Mouse (Mus musculus) kidney, postnatal 0 days (tissue): Measurements from ENCODE around the gene Zfp53. TPM values are rescaled to one million over a fixed set of nuclear protein-coding genes. Genes with fewer than 3 reads are reported as not detected.

Experiments
- ATAC-seq: fragments of 200-750 bp; cut with Nextera tagmentation; replicated peaks from 2 replicates; pipeline ENCODE4 v1.8.0; 2017; ENCODE audit warnings: low read depth, moderate number of reproducible peaks, moderate TSS enrichment, moderate library complexity; ENCODE audit not compliant: low FRiP score
- DNase-seq: peaks from one replicate; pipeline ENCODE4 v3.0.0-alpha.2; 2016; ENCODE audit warnings: low spot score
- H3K27ac ChIP-seq: fragments of 300-500 bp; sonication (generic); 2 replicates; pipeline ENCODE4 v1.5.1; 2014; ENCODE audit warnings: mild to moderate bottlenecking
- H3K27me3 ChIP-seq: fragments of 300-500 bp; sonication (generic); 2 replicates; pipeline ENCODE4 v1.6.1; 2014; ENCODE audit warnings: low read length, mixed read lengths; ENCODE audit not compliant: insufficient read depth
- H3K36me3 ChIP-seq: fragments of 300-500 bp; sonication (generic); 2 replicates; pipeline ENCODE4 v1.6.1; 2014; ENCODE audit warnings: low read length, mixed read lengths; ENCODE audit not compliant: insufficient read depth
- H3K4me1 ChIP-seq: fragments of 300-500 bp; sonication (generic); replicated peaks from 2 replicates; pipeline ENCODE4 v1.6.1; 2014; ENCODE audit warnings: antibody characterized with exemption, low read length, mixed read lengths; ENCODE audit not compliant: insufficient read depth
- H3K4me2 ChIP-seq: fragments of 300-500 bp; sonication (generic); 2 replicates; pipeline ENCODE4 v1.6.1; 2014; ENCODE audit warnings: mild to moderate bottlenecking, low read length, moderate library complexity, mixed read lengths
- H3K4me3 ChIP-seq: fragments of 300-500 bp; sonication (generic); replicated peaks from 2 replicates; pipeline ENCODE4 v1.5.1; 2014; ENCODE audit warnings: low read depth, low read length
- H3K9ac ChIP-seq: fragments of 300-500 bp; sonication (generic); 2 replicates; pipeline ENCODE4 v1.6.1; 2014; ENCODE audit warnings: low read depth, low read length
- H3K9me3 ChIP-seq: fragments of 300-500 bp; sonication (generic); replicated peaks from 2 replicates; pipeline ENCODE4 v1.6.1; 2016; ENCODE audit warnings: low read length, inconsistent platforms, mixed read lengths
- CTCF ChIP-seq: IDR thresholded peaks from 2 replicates; pipeline ENCODE4 v1.5.1; 2016; ENCODE audit warnings: antibody characterized with exemption, low read depth, mild to moderate bottlenecking, moderate library complexity
- WGBS: fragments of 180-500 bp; shearing (Covaris S2); extraction: QIAGEN DNeasy Blood & Tissue Kit; methylation state at CpG from one replicate; pipeline ENCODE4 v1.1.7; 2014; 5-methylcytosine and 5-hydroxymethylcytosine counted together
- polyA plus RNA-seq: library from polyadenylated mRNA; unstranded; fragments of >200 nt; fragmentation: Nextera tagmentation; extraction: Ambion mirVana; gene quantifications from 2 replicates; pipeline ENCODE4 v1.2.1, GENCODE M21; 2015

The Zfp53 gene
- polyA plus RNA-seq, 1 experiment from 2014 or later, result 11.5 TPM

DNA sequence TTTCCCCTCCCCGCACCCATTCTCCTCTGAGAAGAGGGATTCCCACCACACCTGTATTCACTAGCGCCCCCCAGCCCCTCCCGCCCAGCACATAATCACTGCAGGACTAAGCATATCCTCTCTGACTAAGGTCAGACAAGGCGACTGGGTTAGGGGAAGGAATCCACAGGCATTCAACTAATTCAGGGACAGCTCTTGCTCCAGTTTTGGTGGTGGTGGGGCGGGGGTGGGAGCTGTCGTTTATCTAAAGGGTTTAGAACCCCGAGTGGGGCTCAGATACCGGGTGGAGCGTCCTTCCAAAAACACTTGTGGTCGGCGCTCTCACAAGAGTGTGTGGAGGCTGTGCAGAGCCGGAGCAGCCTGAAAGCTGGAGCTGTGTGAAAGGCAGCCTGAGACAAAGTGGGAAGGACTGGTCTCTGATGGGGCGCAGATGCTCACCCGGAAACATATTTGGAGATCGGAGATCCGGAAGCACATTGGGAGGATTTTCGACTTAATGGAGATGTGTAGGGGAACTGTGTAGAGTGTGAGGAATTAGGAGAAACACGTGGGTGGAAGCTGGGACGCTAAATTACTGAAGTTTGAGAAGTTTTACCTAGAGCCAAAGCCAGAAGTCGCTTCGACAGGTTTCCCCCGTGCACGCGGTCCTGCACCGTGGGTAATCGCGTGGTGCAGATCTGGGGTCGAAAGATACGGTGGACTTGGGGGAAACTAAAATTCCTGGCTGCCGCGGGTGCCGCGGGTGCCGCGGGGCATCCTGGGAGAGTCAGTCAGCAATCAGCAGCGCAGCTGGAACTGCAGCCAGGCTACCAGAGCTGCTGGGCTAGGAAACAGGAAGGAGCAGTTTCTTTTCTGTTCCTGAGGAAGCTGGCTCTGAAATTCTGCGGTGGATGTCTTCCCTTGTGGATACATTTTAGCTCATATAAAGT, 27.7 kb downstream of the Zfp53 start:
- TF ChIP-seq CTCF, result peak; percentile 22; the same call in 1 of the 2 replicates
- peak overlapping the region; percentile 50 for H3K4me3 ChIP-seq
- peaks cover 3% of the 10 kb centered on the region; the same call in 1 of the 2 replicates for H3K4me1 ChIP-seq
- peak overlapping the region; percentile 73 for H3K9ac ChIP-seq
- under 1% methylated on average over 37 of the region's 37 CpGs for WGBS
- peak overlapping the region; percentile 87 for H3K4me2 ChIP-seq
- ATAC-seq (peak; percentile 90), DNase-seq (peak; percentile 92)
- H3K9me3 ChIP-seq, result no peaks in the 10 kb centered on the region
- H3K36me3 ChIP-seq, result no peaks in the 10 kb centered on the region
- H3K27ac ChIP-seq, result peak overlapping the region; percentile 95
- H3K27me3 ChIP-seq, result no peaks in the 10 kb centered on the region

DNA sequence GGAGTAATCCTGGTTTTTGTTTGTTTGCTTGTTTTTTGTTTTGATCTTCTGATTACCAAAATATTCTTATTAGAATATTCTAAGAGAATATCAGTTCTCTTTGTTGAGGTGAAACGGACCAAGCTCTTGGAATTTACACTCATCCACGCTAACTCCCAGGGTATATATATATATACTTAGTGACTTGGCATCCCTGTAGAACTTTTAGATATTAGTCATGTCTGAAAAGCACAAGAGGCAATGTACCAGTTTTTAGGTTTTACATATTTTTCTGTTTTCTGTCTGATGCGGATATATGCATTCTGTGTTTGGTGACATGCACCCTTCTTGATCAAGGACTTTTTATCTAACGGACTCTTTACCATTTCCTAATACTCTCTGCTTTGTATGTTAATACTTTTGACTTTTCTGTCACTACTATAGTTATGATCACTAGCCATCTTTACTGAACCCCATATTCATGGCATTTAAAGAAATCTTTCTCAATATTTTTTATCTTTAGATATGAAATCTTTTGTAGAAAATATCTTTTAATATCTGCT, 28.4 kb downstream of the Zfp53 start:
- ATAC-seq, result no peak
- WGBS, result 29% methylated on average over 4 of the region's 4 CpGs
- no peaks in the 10 kb centered on the region for H3K36me3 ChIP-seq
- H3K4me2 ChIP-seq, result peak overlapping the region; percentile 87
- DNase-seq, result no peak
- H3K27ac ChIP-seq, result peak overlapping the region; percentile 95
- H3K9me3 ChIP-seq, result no peaks in the 10 kb centered on the region
- H3K9ac ChIP-seq, result peak overlapping the region; percentile 73
- no peaks in the 10 kb centered on the region for H3K27me3 ChIP-seq
- H3K4me1 ChIP-seq, result peaks cover 3% of the 10 kb centered on the region; the same call in 1 of the 2 replicates
- TF ChIP-seq CTCF, result no peak
- peak overlapping the region; percentile 50 for H3K4me3 ChIP-seq

DNA sequence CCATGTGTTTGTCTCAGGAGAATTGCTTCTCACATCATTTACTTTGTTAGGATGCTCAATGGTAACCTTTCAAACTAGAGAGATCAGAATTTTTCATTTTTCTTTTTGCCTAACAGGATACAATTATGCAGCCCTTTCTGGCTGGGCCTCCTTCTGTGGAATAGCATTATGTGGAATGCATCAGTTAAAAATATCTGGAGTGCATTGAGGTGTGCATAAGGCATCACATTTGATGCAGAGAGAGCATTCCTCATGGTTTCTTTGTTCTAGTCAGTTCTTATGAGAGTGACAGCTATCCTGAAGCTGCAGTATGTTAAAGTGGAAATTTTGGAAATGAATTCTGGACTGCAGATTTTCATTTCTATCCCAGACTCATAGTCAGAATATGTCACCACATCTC, 37.5 kb downstream of the Zfp53 start:
- Histone ChIP-seq H3K4me1 (no peaks in the 10 kb centered on the region), H3K27ac (no peak overlapping the region), H3K4me2 (no peak overlapping the region), H3K9ac (no peak overlapping the region), H3K27me3 (no peaks in the 10 kb centered on the region), H3K9me3 (no peaks in the 10 kb centered on the region), H3K4me3 (no peak overlapping the region), H3K36me3 (no peaks in the 10 kb centered on the region)
- no peak for TF ChIP-seq CTCF
- DNase-seq (no peak), ATAC-seq (no peak)

DNA sequence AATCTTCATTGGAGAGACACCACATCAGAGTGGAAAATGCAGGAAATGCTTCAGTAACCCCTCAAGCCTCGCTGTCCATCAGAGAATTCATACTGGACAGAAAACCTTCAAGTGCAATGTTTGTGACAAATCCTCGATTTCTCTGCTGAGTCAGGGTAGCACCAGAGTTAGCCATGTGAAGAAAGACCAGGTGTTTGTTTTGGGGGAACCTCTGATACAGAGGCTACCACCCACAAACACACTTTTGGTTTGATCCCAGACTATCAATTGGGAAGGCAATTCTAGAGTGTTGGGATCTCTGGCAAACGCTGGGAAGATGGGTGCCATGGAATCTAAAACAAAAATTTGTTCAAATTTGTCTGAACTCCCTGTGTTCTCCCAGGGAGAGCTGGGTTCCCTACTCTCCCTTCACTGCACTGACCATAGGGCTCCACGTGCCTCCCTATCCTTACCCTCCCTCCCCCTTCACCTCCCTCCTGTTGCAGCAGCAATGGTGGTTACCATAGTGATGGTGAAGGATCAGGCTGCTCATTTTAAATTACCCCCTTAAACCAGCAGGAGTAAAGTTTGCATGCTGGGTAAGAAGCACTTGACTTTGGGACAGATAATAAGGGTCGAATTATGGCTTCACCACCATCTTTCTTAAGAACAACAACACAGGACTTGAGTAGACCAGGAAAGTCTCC, 42.0 kb downstream of the Zfp53 start:
- Histone ChIP-seq H3K27me3 (no peaks in the 10 kb centered on the region), H3K27ac (no peak overlapping the region), H3K36me3 (no peaks in the 10 kb centered on the region), H3K4me3 (no peak overlapping the region), H3K4me2 (no peak overlapping the region), H3K9ac (no peak overlapping the region), H3K4me1 (peaks cover 4% of the 10 kb centered on the region), H3K9me3 (no peaks in the 10 kb centered on the region)
- ATAC-seq (no peak), DNase-seq (no peak)
- WGBS, result 78% methylated on average over 5 of the region's 5 CpGs
- no peak for TF ChIP-seq CTCF

- Histone ChIP-seq H3K36me3 (no peaks in the 10 kb centered on the region), H3K4me1 (peaks cover 4% of the 10 kb centered on the region), H3K27me3 (no peaks in the 10 kb centered on the region), H3K4me3 (peak overlapping the region; percentile 84), H3K27ac (peak overlapping the region; percentile 99), H3K4me2 (peak overlapping the region; percentile 77), H3K9ac (peak overlapping the region; percentile 96), H3K9me3 (no peaks in the 10 kb centered on the region)
- no peak for TF ChIP-seq CTCF
- whole genome bisulfite sequencing, result 52% methylated on average over 5 of the region's 5 CpGs
- DNase-seq (no peak), ATAC-seq (no peak)
Observed at GRCm38 (mm10) chr17:21531621-21532020, 42.8 kb downstream of the Zfp53 start.
